Mouse (Mus musculus) neural tube, embryonic 14.5 days (tissue): Measurements from ENCODE around the gene Mindy4. TPM values are rescaled to one million over a fixed set of nuclear protein-coding genes. Genes with fewer than 3 reads are reported as not detected.

Experiments used
- ATAC-seq: fragments of 200-750 bp; cut with Nextera tagmentation; 2 replicates; pipeline ENCODE4 v1.8.0; 2017; ENCODE audit warnings: low read depth, mild to moderate bottlenecking, moderate TSS enrichment, moderate library complexity
- H3K27ac ChIP-seq: fragments of 300-500 bp; sonication (generic); 2 replicates; pipeline ENCODE4 v1.5.1; 2014; ENCODE audit warnings: low read depth, mild to moderate bottlenecking, control low read depth, low read length, moderate library complexity, mixed read lengths
- H3K27me3 ChIP-seq: fragments of 300-500 bp; sonication (generic); 2 replicates; pipeline ENCODE4 v1.6.1; 2014; ENCODE audit warnings: low read length; ENCODE audit not compliant: control insufficient read depth, insufficient read depth
- H3K36me3 ChIP-seq: fragments of 300-500 bp; sonication (generic); 2 replicates; pipeline ENCODE4 v1.6.1; 2014; ENCODE audit warnings: low read length, mixed read lengths; ENCODE audit not compliant: control insufficient read depth, insufficient read depth
- H3K4me1 ChIP-seq: fragments of 300-500 bp; sonication (generic); 2 replicates; pipeline ENCODE4 v1.6.1; 2014; ENCODE audit warnings: low read length; ENCODE audit not compliant: control insufficient read depth, insufficient read depth
- H3K4me2 ChIP-seq: fragments of 300-500 bp; sonication (generic); 2 replicates; pipeline ENCODE4 v1.6.1; 2014; ENCODE audit warnings: mild to moderate bottlenecking, low read depth, low read length, control low read depth
- H3K4me3 ChIP-seq: fragments of 300-500 bp; sonication (generic); 2 replicates; pipeline ENCODE4 v1.5.1; 2014; ENCODE audit warnings: low read depth, low read length, control low read depth, mixed read lengths
- H3K9ac ChIP-seq: fragments of 300-500 bp; sonication (generic); replicated peaks from 2 replicates; pipeline ENCODE4 v1.6.1; 2014; ENCODE audit warnings: low read depth, mild to moderate bottlenecking, control low read depth, low read length, mixed read lengths
- H3K9me3 ChIP-seq: fragments of 300-500 bp; sonication (generic); 2 replicates; pipeline ENCODE4 v1.6.1; 2016; ENCODE audit warnings: low read length; ENCODE audit not compliant: control insufficient read depth
- WGBS: fragments of 180-500 bp; shearing (Covaris S2); extraction: QIAGEN DNeasy Blood & Tissue Kit; methylation state at CpG from one replicate; pipeline ENCODE4 v1.1.7; 2014; 5-methylcytosine and 5-hydroxymethylcytosine counted together
- polyA plus RNA-seq: library from polyadenylated mRNA; unstranded; fragments of >200 nt; fragmentation: Nextera tagmentation; extraction: Ambion mirVana; gene quantifications from 2 replicates; pipeline ENCODE4 v1.2.1, GENCODE M21; 2014

Mindy4 gene
- polyA plus RNA-seq, 1 experiment from 2014 or later: 11.4 TPM

- ATAC-seq: no peak
These were observed 42.5 kb downstream of the Mindy4 start for GRCm38 (mm10) chr6:55245680-55246079.

GRCm38 (mm10) chr6:55246441-55246840, 43.3 kb downstream of the Mindy4 start:
- 90% methylated on average over 7 of the region's 7 CpGs for WGBS
- Histone ChIP-seq H3K4me1 (no peaks in the 10 kb centered on the region), H3K27me3 (no peaks in the 10 kb centered on the region), H3K4me3 (no peak overlapping the region), H3K4me2 (no peak overlapping the region), H3K9me3 (no peaks in the 10 kb centered on the region), H3K9ac (no peak overlapping the region), H3K36me3 (no peaks in the 10 kb centered on the region), H3K27ac (no peak overlapping the region)
- ATAC-seq: no peak

More at GRCm38 (mm10) chr6:55245680-55246079, 42.5 kb downstream of the Mindy4 start:
- no peak overlapping the region for H3K9ac ChIP-seq
- no peak overlapping the region for H3K4me2 ChIP-seq
- 92% methylated on average over 8 of the region's 8 CpGs for WGBS
- H3K9me3 ChIP-seq: no peaks in the 10 kb centered on the region
- H3K36me3 ChIP-seq: no peaks in the 10 kb centered on the region
- no peak overlapping the region for H3K4me3 ChIP-seq
- no peaks in the 10 kb centered on the region for H3K27me3 ChIP-seq
- no peak overlapping the region for H3K27ac ChIP-seq
- H3K4me1 ChIP-seq: no peaks in the 10 kb centered on the region

GRCm38 (mm10) chr6:55246911-55247438, 43.8 kb downstream of the Mindy4 start:
- no peak for ATAC-seq
- H3K27me3 ChIP-seq: no peaks in the 10 kb centered on the region
- no peak overlapping the region for H3K27ac ChIP-seq
- no peak overlapping the region for H3K9ac ChIP-seq
- H3K9me3 ChIP-seq: no peaks in the 10 kb centered on the region
- no peak overlapping the region for H3K4me2 ChIP-seq
- no peaks in the 10 kb centered on the region for H3K4me1 ChIP-seq
- WGBS: 90% methylated on average over 12 of the region's 12 CpGs
- H3K4me3 ChIP-seq: no peak overlapping the region
- H3K36me3 ChIP-seq: no peaks in the 10 kb centered on the region

- Histone ChIP-seq H3K4me2 (no peak overlapping the region), H3K9ac (no peak overlapping the region), H3K9me3 (no peaks in the 10 kb centered on the region), H3K36me3 (no peaks in the 10 kb centered on the region), H3K4me1 (no peaks in the 10 kb centered on the region), H3K4me3 (no peak overlapping the region), H3K27me3 (no peaks in the 10 kb centered on the region), H3K27ac (no peak overlapping the region)
- WGBS: 92% methylated on average over 9 of the region's 9 CpGs
- no peak for ATAC-seq
These were observed 46.1 kb downstream of the Mindy4 start for GRCm38 (mm10) chr6:55249263-55249662.

- H3K27ac ChIP-seq: no peak overlapping the region
- H3K9ac ChIP-seq: no peak overlapping the region
- 81% methylated on average over 11 of the region's 11 CpGs for WGBS
- H3K9me3 ChIP-seq: no peaks in the 10 kb centered on the region
- ATAC-seq: no peak
- H3K36me3 ChIP-seq: no peaks in the 10 kb centered on the region
- H3K4me2 ChIP-seq: no peak overlapping the region
- H3K4me3 ChIP-seq: no peak overlapping the region
- no peaks in the 10 kb centered on the region for H3K4me1 ChIP-seq
- H3K27me3 ChIP-seq: no peaks in the 10 kb centered on the region
These were observed 47.6 kb downstream of the Mindy4 start for GRCm38 (mm10) chr6:55250809-55251208.

GRCm38 (mm10) chr6:55251596-55251995, 48.4 kb downstream of the Mindy4 start:
- no peak for ATAC-seq
- H3K9me3 ChIP-seq: no peaks in the 10 kb centered on the region
- H3K36me3 ChIP-seq: no peaks in the 10 kb centered on the region
- H3K4me3 ChIP-seq: no peak overlapping the region
- no peak overlapping the region for H3K9ac ChIP-seq
- H3K27ac ChIP-seq: no peak overlapping the region
- no peak overlapping the region for H3K4me2 ChIP-seq
- 81% methylated on average over 7 of the region's 7 CpGs for WGBS
- no peaks in the 10 kb centered on the region for H3K4me1 ChIP-seq
- no peaks in the 10 kb centered on the region for H3K27me3 ChIP-seq

GRCm38 (mm10) chr6:55252731-55253247, 49.6 kb downstream of the Mindy4 start:
- Histone ChIP-seq H3K36me3 (no peaks in the 10 kb centered on the region), H3K4me1 (no peaks in the 10 kb centered on the region), H3K4me2 (no peak overlapping the region), H3K9ac (no peak overlapping the region), H3K27me3 (no peaks in the 10 kb centered on the region), H3K4me3 (no peak overlapping the region), H3K27ac (no peak overlapping the region), H3K9me3 (no peaks in the 10 kb centered on the region)
- ATAC-seq: no peak
- WGBS: 46% methylated on average over 8 of the region's 8 CpGs

GRCm38 (mm10) chr6:55256500-55257191, 53.5 kb downstream of the Mindy4 start:
- no peak for ATAC-seq
- no peaks in the 10 kb centered on the region for H3K9me3 ChIP-seq
- no peaks in the 10 kb centered on the region for H3K36me3 ChIP-seq
- H3K4me3 ChIP-seq: no peak overlapping the region
- no peaks in the 10 kb centered on the region for H3K4me1 ChIP-seq
- no peaks in the 10 kb centered on the region for H3K27me3 ChIP-seq
- 85% methylated on average over 13 of the region's 13 CpGs for WGBS
- no peak overlapping the region for H3K4me2 ChIP-seq
- no peak overlapping the region for H3K9ac ChIP-seq
- H3K27ac ChIP-seq: no peak overlapping the region

GRCm38 (mm10) chr6:55257246-55257645, 54.1 kb downstream of the Mindy4 start:
- no peaks in the 10 kb centered on the region for H3K27me3 ChIP-seq
- no peaks in the 10 kb centered on the region for H3K9me3 ChIP-seq
- no peak for ATAC-seq
- H3K4me3 ChIP-seq: no peak overlapping the region
- no peaks in the 10 kb centered on the region for H3K36me3 ChIP-seq
- H3K4me2 ChIP-seq: no peak overlapping the region
- no peaks in the 10 kb centered on the region for H3K4me1 ChIP-seq
- H3K27ac ChIP-seq: no peak overlapping the region
- whole genome bisulfite sequencing: 94% methylated on average over 7 of the region's 7 CpGs
- H3K9ac ChIP-seq: no peak overlapping the region
